Mouse (Mus musculus) hindbrain, embryonic 13.5 days (tissue): ENCODE results near the gene Prpf6. TPM values are rescaled to one million over a fixed set of nuclear protein-coding genes. Genes with fewer than 3 reads are reported as not detected.

Experiments used
- ATAC-seq: fragments of 200-750 bp; cut with Nextera tagmentation; 2 replicates; pipeline ENCODE4 v1.8.0; 2017; ENCODE audit warnings: moderate TSS enrichment; ENCODE audit not compliant: low FRiP score
- H3K27ac ChIP-seq: fragments of 300-500 bp; sonication (generic); 2 replicates; pipeline ENCODE4 v1.5.1; 2015; ENCODE audit warnings: inconsistent platforms, mild to moderate bottlenecking, moderate library complexity
- H3K27me3 ChIP-seq: fragments of 300-500 bp; sonication (generic); 2 replicates; pipeline ENCODE4 v1.6.1; 2015; ENCODE audit warnings: mild to moderate bottlenecking, inconsistent platforms
- H3K36me3 ChIP-seq: fragments of 300-500 bp; sonication (generic); 2 replicates; pipeline ENCODE4 v1.6.1; 2015; ENCODE audit warnings: mild to moderate bottlenecking, inconsistent platforms
- H3K4me1 ChIP-seq: fragments of 300-500 bp; sonication (generic); replicated peaks from 2 replicates; pipeline ENCODE4 v1.6.1; 2015; ENCODE audit warnings: inconsistent platforms
- H3K4me2 ChIP-seq: fragments of 300-500 bp; sonication (generic); 2 replicates; pipeline ENCODE4 v1.6.1; 2015; ENCODE audit warnings: inconsistent platforms, mild to moderate bottlenecking, moderate library complexity
- H3K4me3 ChIP-seq: fragments of 300-500 bp; sonication (generic); 2 replicates; pipeline ENCODE4 v1.5.1; 2015; ENCODE audit warnings: mild to moderate bottlenecking, inconsistent platforms
- H3K9ac ChIP-seq: fragments of 300-500 bp; sonication (generic); 2 replicates; pipeline ENCODE4 v1.6.1; 2015; ENCODE audit warnings: mild to moderate bottlenecking, inconsistent platforms
- H3K9me3 ChIP-seq: fragments of 300-500 bp; sonication (generic); 2 replicates; pipeline ENCODE4 v1.6.1; 2016; ENCODE audit warnings: inconsistent platforms
- WGBS: fragments of 180-500 bp; shearing (Covaris S2); methylation state at CpG from one replicate; pipeline ENCODE4 v1.1.7; 2015; 5-methylcytosine and 5-hydroxymethylcytosine counted together
- polyA plus RNA-seq: library from polyadenylated mRNA; unstranded; fragments of >200 nt; fragmentation: Nextera tagmentation; extraction: Ambion mirVana; gene quantifications from 2 replicates; pipeline ENCODE4 v1.2.1, GENCODE M21; 2015

Gene Prpf6
- polyA plus RNA-seq, 1 experiment from 2014 or later = 63.7 TPM

DNA sequence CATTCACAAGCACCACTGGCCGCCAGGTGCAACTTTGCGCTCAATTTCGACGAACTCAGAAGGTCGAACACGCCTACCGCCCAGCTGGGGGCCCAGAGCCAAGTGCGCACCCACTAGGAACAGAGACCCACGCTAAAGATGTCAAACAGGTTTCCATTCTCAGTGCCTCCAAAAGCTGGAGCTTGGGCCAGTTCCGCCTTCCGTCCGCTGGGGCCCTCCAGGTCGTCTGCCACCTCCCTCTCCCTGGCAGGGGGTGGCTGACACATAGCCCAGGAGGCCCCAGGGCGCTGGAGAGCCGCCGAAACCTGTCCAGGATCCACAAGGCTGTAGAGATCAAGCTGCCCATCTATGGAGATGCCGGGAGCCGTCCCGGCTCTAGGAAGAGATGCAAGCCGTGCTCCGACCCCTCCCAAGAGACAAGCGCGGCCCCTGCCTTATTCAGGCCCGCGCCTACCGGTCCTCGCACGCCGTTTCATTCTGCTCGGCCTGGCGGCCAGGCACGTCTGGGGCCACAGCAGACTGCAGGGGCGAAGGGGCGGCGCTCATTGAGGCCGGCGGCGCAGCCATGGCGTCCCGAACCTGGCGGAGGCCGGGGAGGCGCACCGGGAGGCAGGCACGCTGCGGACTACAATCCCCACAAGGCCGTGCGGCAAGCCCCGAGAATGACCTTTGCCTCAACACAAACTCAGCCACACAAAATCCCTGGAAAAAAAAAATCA is 10.1 kb upstream of the Prpf6 start:
- Histone ChIP-seq H3K9me3 (no peaks in the 10 kb centered on the region), H3K27me3 (no peaks in the 10 kb centered on the region), H3K36me3 (peaks cover 39% of the 10 kb centered on the region), H3K27ac (peak overlapping the region; percentile 96), H3K4me2 (peak overlapping the region; percentile 69), H3K9ac (peak overlapping the region; percentile 91), H3K4me1 (peaks cover 56% of the 10 kb centered on the region), H3K4me3 (peak overlapping the region; percentile 67)
- WGBS = under 1% methylated on average over 49 of the region's 49 CpGs
- ATAC-seq = peak; percentile 71

- 69% methylated on average over 2 of the region's 2 CpGs for WGBS
- peak overlapping the region; percentile 67 for H3K4me3 ChIP-seq
Measured at GRCm38 (mm10) chr2:181582358-181582757, 9.3 kb upstream of the Prpf6 start.

DNA sequence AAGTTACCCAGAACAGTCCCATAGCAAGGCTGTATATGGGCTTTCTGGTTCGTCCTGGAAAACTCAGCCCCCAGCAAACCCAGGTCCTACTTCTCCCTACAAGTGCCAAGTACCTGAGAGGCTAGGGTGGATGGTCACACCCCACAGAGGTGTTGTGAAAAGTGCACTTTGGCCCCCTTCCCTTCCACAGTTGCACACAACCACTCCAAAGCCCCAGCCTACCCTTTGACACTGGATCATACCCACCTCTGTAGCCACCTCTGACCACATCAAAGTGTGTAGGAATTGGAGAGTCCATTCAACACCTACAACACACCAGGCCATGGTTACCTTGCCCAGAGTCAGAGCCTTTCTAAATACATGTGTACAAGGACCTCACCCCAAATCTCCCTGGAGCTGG is 8.7 kb upstream of the Prpf6 start:
- WGBS = 92% methylated on average over 1 of the region's 1 CpGs
- peaks cover 43% of the 10 kb centered on the region for H3K4me1 ChIP-seq

More at GRCm38 (mm10) chr2:181582358-181582757, 9.3 kb upstream of the Prpf6 start:
- Histone ChIP-seq H3K9ac (peak overlapping the region; percentile 24; the same call in 1 of the 2 replicates), H3K4me1 (peaks cover 49% of the 10 kb centered on the region), H3K9me3 (no peaks in the 10 kb centered on the region), H3K36me3 (peaks cover 47% of the 10 kb centered on the region), H3K27me3 (no peaks in the 10 kb centered on the region), H3K27ac (peak overlapping the region; percentile 96; the same call in 1 of the 2 replicates), H3K4me2 (peak overlapping the region; percentile 69)
- ATAC-seq = no peak

DNA sequence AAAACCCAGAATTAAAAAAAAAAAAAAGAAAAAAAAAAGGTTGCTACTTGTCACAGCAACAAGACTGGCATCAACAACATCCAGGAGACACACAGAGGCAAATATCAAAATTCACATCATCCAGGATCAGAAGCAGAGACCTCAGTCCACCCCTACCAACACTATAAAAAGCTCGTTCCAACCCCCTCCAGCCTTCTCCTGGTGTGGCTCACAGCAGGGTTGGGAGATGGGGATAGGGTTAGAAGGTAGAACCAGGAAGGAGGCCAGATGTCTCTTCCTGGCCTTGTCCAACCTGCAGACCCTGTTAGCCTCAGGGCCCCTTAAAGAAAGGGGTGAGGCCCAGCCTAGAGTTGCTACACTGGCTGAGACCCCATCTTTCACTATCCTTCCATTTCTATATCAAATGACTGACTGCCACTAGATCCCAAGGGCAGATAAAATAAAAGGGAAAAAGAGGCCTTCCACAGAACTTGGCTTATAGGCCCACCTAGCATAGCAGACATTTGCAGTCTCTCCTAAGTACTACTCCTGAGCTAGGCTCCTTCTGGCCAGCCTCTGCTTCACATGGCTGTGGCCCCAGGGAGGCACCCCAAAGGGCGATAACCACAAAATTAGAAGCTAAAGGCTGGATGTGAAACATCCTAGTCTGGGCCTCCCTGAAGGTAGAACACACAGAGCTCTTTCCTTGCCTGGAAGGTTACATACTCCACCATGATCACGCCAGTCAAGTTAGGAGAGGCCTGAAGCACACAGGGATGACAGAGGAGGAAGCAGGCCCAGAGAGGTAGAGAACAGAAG is 8.0 kb upstream of the Prpf6 start:
- Histone ChIP-seq H3K4me3 (no peak overlapping the region), H3K4me1 (peaks cover 36% of the 10 kb centered on the region), H3K9ac (no peak overlapping the region), H3K27me3 (no peaks in the 10 kb centered on the region), H3K27ac (no peak overlapping the region), H3K36me3 (peaks cover 59% of the 10 kb centered on the region), H3K4me2 (no peak overlapping the region), H3K9me3 (no peaks in the 10 kb centered on the region)
- no peak for ATAC-seq
- 86% methylated on average over 3 of the region's 3 CpGs for WGBS

More for the DNA sequence above, 8.7 kb upstream of the Prpf6 start:
- H3K9me3 ChIP-seq = no peaks in the 10 kb centered on the region
- peaks cover 52% of the 10 kb centered on the region for H3K36me3 ChIP-seq
- no peak overlapping the region for H3K4me2 ChIP-seq
- no peak for ATAC-seq
- H3K4me3 ChIP-seq = no peak overlapping the region
- H3K9ac ChIP-seq = no peak overlapping the region
- no peaks in the 10 kb centered on the region for H3K27me3 ChIP-seq
- H3K27ac ChIP-seq = no peak overlapping the region

GRCm38 (mm10) chr2:181584411-181584942 is 7.2 kb upstream of the Prpf6 start, which contains the start of gene Uckl1:
Gene Uckl1 (minus strand): TSS chr2:181584892.
- Histone ChIP-seq H3K4me2 (no peak within 1 kb of the TSS), H3K9ac (no peak within 1 kb of the TSS), H3K9me3 (no peaks in the 10 kb centered on the region), H3K27me3 (no peaks in the 10 kb centered on the region), H3K27ac (no peak within 1 kb of the TSS), H3K4me3 (no peak within 1 kb of the TSS), H3K36me3 (peaks cover 68% of the 10 kb centered on the region), H3K4me1 (peaks cover 27% of the 10 kb centered on the region)
- 89% methylated on average over 4 of the region's 4 CpGs for WGBS
- ATAC-seq = no peak

- Histone ChIP-seq H3K4me2 (no peak overlapping the region), H3K27ac (no peak overlapping the region), H3K27me3 (no peaks in the 10 kb centered on the region), H3K36me3 (peaks cover 78% of the 10 kb centered on the region), H3K4me1 (peaks cover 27% of the 10 kb centered on the region), H3K9me3 (no peaks in the 10 kb centered on the region), H3K4me3 (no peak overlapping the region), H3K9ac (no peak overlapping the region)
- ATAC-seq = no peak
- WGBS = 91% methylated on average over 5 of the region's 5 CpGs
Measured at GRCm38 (mm10) chr2:181585506-181585905, 6.2 kb upstream of the Prpf6 start.

DNA sequence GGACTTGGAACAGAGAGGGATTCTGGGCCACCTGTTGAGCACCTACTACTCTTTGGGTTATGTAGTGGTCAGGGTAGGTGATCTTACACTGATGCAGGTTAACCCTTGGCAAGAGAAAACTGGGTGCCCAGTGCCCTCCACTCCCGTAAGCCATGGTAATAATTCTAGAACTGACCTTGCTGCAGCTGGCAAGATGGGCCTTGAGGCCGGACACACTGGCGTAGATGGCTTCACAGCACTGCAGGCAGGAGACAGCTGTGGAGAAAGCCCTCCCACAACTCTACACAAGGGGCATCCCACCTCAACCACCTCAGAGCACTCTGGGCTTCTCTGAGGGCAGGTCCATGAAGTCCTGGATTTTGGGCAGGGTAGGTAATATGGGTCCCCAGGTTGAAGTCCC is 5.5 kb upstream of the Prpf6 start:
- Histone ChIP-seq H3K4me2 (no peak overlapping the region), H3K4me1 (peaks cover 27% of the 10 kb centered on the region), H3K4me3 (no peak overlapping the region), H3K27me3 (no peaks in the 10 kb centered on the region), H3K36me3 (peaks cover 81% of the 10 kb centered on the region), H3K9me3 (no peaks in the 10 kb centered on the region), H3K9ac (no peak overlapping the region), H3K27ac (no peak overlapping the region)
- WGBS = 100% methylated on average over 3 of the region's 3 CpGs
- no peak for ATAC-seq

DNA sequence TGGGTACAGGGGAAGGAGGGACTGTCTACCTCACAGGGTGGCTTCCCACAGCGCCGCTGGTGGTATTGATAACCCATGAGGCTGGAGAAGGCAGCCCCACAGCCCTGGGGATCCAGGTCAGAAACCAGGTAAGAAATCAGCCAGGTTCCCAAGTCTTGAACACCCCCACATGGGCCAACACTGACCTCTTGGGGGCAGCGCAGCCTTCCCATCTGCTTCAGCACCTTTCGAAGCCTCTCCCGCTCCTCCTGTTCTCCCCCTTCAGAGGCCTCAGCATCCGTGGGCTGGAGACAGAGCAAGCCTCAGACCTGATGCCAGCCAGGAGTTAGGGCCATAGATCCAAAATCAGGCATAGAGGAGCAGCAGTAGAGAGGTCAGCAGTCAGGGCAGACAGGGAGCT is 3.9 kb upstream of the Prpf6 start:
- no peaks in the 10 kb centered on the region for H3K9me3 ChIP-seq
- no peaks in the 10 kb centered on the region for H3K27me3 ChIP-seq
- no peak overlapping the region for H3K4me2 ChIP-seq
- no peak overlapping the region; the same call in 1 of the 2 replicates for H3K9ac ChIP-seq
- no peak overlapping the region for H3K27ac ChIP-seq
- peaks cover 79% of the 10 kb centered on the region for H3K36me3 ChIP-seq
- no peak overlapping the region for H3K4me3 ChIP-seq
- ATAC-seq = no peak
- WGBS = 88% methylated on average over 6 of the region's 6 CpGs
- peaks cover 24% of the 10 kb centered on the region for H3K4me1 ChIP-seq

DNA sequence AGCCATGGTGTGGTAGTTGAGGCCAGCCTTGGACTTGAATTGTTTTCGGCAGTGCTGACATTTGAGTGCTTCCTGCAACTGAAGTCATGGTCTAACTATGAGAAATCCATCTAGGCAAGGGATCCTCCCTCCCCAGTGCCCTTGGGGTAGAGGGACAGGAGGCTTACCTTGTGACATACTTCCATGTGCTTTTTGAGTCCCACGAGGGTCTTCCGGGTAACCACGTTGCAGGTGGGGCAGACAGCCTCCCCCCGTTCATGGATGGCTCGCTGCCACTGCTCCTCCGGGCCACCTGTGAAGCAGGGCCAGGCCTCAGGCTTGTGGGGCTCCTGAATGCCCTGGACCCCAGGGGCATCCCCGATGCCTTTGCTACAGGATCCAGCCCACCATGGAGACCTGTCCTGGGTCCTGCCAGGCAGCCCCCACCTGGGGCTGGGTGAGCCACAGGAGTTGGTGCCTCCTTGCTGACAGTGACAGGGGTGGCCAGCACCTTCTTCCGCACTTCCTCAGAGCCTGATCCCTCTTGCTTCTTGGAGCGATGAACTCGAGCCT is 3.4 kb upstream of the Prpf6 start:
- Histone ChIP-seq H3K27ac (no peak overlapping the region), H3K4me3 (no peak overlapping the region), H3K4me1 (peaks cover 28% of the 10 kb centered on the region), H3K36me3 (peaks cover 74% of the 10 kb centered on the region), H3K9me3 (no peaks in the 10 kb centered on the region), H3K27me3 (no peaks in the 10 kb centered on the region), H3K4me2 (no peak overlapping the region), H3K9ac (no peak overlapping the region)
- 93% methylated on average over 11 of the region's 11 CpGs for WGBS
- no peak for ATAC-seq

GRCm38 (mm10) chr2:181589011-181589731 is 2.5 kb upstream of the Prpf6 start:
- 93% methylated on average over 10 of the region's 10 CpGs for WGBS
- no peak overlapping the region for H3K4me2 ChIP-seq
- peaks cover 66% of the 10 kb centered on the region for H3K36me3 ChIP-seq
- H3K4me1 ChIP-seq = peaks cover 33% of the 10 kb centered on the region
- no peak overlapping the region for H3K4me3 ChIP-seq
- no peaks in the 10 kb centered on the region for H3K27me3 ChIP-seq
- H3K9ac ChIP-seq = no peak overlapping the region
- no peak overlapping the region for H3K27ac ChIP-seq
- ATAC-seq = no peak
- H3K9me3 ChIP-seq = no peaks in the 10 kb centered on the region

DNA sequence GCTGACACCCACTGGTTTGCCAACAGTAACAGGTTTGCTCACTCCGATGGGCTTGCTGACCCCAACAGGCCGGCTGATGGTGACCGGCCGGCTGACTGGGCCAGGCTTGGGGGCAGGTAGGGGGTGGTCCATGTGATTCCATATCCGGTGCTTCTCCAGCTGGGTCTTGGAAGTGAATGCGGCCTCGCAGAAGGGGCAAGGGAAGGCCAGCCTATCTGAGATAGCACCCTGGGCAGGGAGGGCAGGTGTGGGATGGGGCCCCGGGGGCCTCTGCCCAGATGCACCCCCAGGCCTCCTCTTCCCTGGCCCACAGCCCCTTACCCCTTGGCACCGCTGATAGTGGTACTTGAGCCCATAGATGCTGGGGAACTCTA is 1.9 kb upstream of the Prpf6 start:
- no peaks in the 10 kb centered on the region for H3K27me3 ChIP-seq
- no peaks in the 10 kb centered on the region for H3K9me3 ChIP-seq
- no peak for ATAC-seq
- H3K4me3 ChIP-seq = no peak overlapping the region
- no peak overlapping the region for H3K4me2 ChIP-seq
- H3K9ac ChIP-seq = no peak overlapping the region
- no peak overlapping the region for H3K27ac ChIP-seq
- WGBS = 98% methylated on average over 9 of the region's 9 CpGs
- H3K4me1 ChIP-seq = peaks cover 33% of the 10 kb centered on the region
- H3K36me3 ChIP-seq = peaks cover 60% of the 10 kb centered on the region
